Mouse (Mus musculus): ENCODE data around the gene Mfap1a.

Mfap1a gene

DNA sequence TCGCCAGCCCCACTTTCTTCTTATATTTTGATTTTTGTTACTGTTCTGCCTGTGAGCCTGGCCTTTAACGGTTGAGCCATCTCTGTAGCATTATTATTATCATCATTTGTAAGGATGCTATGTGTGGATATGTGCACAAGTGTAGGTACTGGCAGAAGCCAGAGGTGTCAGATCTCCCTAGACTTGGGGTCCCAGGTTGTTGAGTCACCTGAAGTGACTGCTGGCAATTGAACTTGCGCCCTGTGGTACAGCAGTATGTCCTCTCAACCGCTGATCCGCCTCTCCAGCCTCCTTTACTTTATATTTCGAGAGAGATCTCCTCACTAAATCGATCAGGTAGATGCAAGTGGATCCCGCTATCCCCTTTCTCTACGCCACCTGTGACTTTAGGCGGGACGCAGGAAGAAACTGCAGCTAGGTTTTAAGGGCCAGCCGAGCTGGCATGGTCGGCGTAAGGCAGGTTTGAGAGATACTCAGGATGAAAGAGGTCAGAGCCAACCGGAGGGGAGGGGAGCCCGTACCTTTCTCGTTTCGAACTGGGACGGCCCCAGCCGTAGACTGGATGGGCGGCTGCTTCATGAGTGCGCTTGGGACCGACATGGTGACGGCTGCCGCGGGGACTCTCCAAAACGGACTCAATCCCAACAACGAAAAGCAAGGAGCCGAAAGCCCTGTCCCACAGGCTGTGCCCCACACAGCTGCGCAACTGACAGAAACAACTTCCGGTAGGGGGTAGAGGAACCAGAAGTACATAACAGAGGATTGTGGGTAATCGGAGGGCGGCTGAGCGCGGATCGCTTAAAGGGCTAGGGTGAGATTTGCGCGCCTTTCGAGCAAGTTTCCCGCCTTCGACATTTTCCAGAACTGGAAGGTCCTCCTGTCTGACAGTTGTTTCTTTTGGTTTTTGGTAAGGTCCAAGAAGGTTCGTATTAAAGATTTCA, at the start of gene Mfap1a, which contains the start of gene Wdr76:
Gene Mfap1a, minus strand, starts transcription at position 724 of the 941 bp plus-strand sequence.
Gene Wdr76, plus strand, starts transcription at position 782 of the 941 bp plus-strand sequence.
- whole genome bisulfite sequencing, result 3% methylated on average over 42 of the region's 42 CpGs

DNA sequence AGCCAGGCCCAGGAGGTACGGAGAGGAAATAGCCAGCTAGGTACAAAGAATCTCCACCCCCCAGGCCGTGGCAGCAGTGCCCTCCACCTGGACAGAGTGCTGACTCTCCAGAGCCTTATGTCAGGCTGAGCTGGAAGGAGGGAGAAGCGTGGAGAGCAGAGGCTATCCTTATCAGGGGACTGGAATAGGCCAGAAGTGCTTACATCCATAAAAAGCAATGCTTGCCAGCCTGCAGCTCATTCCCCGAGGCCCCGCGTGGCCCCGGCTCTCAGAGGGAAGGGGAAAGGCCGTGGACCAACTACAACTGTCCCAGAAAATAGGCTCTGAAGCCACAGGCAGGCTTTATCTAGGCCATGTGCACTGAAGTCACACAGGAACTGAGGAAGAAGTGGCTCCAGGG, 44.8 kb upstream of the Mfap1a start:
- 84% methylated on average over 8 of the region's 8 CpGs for WGBS

DNA sequence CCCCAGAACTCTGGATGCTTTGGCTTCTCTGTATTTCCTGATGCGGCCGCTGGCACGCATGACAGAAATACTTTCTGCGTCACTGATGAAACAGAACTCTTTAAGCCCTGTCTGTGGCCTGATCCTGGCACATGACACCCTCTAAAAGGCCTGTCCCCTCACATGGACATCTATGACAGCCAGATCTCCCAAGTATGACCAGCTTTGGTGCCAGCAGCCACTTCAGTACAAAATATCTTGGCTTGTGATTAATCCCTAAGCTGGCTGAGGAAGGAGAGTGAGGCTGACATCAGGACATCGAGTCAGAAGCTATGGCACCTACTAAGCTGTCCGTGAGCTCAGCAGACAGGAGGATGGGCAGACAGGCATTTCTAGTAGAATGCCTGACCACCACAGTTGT, 43.2 kb upstream of the Mfap1a start:
- WGBS, result 87% methylated on average over 6 of the region's 6 CpGs

DNA sequence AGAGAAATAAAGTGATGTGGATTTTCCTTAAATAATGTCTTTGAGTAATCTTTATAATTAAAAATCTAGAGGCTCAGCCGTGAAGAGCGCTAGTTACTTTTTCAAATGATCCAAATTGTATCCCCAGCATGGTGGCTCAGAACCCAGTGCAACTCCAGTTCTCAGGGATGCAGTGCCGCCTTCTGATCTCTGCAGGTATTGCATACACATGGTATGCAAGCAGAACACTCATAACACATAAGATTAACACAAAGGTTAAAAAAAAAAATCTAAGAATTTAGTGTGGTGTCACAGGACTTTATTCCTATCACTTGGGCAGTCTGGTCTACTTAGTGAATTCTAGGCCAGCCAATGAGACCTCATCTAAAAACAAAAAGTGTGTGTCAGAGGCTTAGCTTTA, 38.4 kb upstream of the Mfap1a start:
- 92% methylated on average over 3 of the region's 3 CpGs for WGBS

DNA sequence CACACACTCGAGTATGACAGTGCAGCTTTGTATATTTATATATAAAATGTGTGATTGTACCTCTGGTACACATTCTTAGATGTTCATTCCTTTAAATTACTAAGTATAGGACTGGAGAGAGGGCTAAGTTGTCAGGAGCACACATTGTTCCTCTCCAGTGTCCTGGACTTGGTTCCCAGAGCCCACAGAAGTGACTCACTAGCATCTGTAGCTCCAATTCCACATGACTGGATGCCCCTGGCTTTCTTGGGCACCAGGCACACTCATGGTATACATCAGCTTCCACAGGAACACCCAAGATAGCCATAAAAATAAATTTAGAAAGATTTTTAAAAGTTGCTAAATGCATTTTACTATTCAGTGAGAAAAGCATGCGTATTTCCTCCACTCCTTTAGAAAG, 18.6 kb upstream of the Mfap1a start:
- WGBS, result 48% methylated on average over 2 of the region's 2 CpGs

DNA sequence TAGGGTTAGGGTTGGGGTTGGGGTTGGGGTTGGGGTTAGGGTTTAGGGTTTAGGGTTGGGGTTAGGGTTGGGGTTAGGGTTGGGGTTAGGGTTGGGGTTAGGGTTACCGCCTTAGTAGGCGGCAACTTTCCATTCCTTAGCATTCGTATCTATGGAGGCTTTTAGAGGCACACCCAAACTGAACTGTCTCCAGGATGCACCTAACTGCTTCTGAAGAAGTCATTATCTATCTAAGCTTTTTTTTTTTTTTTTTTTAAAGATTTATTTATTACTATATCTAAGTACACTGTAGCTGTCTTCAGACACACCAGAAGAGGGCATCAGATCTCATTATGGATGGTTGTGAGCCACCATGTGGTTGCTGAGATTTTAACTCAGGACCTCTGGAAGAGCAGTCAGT, 16.4 kb upstream of the Mfap1a start:
- WGBS, result 98% methylated on average over 3 of the region's 3 CpGs

DNA sequence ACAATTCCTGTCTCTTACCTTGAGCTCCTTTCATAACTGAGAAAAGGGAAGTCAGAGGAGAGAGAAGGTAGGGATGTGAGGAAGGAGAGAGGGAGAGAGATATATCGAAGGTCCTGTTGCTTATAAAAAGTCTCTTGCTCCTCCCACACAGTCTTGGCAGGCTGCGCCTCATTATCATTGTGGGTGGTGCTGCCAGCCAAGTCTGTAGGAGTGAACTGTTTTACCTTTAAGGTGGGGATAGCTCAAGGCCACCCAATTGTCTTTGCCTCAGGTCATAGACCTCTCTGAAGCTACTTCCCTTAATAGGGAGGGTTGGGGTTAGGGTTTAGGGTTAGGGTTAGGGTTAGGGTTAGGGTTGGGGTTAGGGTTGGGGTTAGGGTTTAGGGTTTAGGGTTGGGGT, 15.5 kb upstream of the Mfap1a start:
- WGBS, result 38% methylated on average over 2 of the region's 2 CpGs

DNA sequence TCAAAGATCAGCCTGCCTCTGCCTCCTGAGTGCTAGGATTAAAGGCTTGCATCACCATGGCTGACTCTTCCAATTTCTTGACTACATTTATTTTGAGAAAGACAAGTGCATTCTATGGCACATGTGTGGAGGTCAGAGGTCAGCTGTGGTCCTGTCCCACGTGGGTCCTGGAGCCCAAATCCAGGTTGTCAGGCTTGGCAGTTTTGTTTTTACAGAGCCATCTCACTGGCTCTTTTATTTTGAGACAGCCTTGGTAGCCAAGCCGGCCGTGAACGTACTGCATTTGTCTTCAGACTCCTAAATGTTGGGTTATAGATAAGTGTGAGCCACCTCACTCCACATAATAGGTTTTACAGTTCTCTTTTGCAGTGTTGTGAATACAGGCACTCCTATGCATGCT, 12.2 kb upstream of the Mfap1a start:
- WGBS, result 88% methylated on average over 4 of the region's 4 CpGs

DNA sequence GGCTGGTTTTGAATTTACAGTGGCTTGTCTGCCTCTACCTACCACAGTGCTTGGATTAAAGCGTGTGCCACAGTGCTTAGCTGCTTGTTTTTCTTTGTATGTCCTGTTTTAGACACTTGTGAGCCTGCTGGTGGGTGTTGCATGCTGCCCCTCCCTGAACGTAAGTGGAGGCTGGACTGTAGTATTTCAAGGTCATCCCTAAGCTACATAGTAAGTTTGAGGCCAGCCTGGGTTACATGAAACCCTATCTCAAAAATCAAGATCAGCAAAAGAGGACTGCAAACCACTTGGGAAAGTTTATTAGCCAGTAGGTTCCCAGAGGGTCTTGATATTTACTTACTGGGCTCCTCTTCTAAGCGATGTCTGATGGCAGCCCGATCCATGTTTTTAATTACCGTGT, 11.6 kb upstream of the Mfap1a start:
- 89% methylated on average over 5 of the region's 5 CpGs for WGBS

DNA sequence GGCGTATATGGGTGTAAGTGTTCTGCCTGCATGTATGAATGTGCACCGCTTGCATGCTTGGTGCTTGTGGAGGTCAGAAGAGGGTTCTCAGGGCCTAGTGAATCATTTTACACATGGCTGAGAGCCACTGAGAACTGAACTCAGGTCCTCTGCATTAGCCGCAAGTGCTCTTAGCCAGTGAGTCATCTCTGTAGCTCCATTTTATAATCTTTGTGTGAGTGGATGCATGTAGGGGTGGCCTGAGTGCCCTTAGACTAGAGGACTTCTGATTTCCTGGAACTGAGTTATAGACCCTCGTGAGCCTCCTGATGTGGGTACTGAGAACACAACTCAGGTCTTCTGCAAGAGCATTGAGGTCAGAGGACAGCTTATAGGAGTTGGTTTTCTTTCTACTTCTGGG, 7.7 kb upstream of the Mfap1a start:
- 96% methylated on average over 4 of the region's 4 CpGs for whole genome bisulfite sequencing

DNA sequence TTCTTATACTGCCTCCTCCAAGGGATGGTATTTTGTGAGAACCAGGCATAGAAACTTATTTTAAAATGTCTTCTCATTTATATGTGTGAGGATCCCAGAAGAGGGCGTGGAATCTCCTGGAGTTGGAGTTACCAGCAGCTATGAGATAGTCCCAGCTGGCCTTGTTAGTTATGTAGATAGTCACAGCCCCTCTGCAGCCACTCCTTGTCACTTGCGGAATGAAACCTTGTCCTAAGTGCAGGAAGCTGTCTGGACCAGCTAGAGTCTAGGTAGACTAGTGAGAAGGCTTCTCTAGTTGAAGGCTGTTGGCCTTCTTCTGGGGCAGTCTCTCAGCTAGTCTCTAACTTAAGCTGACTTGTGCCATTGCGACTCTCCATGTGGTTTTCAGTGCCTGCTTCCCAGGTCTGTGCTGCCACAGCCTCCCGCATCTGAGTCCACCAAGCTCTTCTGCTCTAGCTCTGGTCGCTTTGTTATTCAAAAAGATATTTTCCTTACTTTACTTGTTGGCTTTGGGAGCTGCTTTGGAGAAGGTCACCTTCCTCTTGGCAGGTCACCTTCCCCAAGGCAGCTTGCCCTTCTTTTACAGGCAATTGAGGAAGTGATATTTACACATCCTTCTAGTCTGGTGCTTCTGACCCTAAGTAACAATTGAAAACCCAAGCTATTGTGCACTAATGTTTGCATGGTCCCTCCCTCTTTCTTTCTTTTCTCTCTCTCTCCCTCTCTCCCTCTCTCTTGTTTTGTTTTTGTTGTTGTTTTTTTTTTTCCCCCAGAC, 6.7 kb upstream of the Mfap1a start:
- WGBS, result 90% methylated on average over 5 of the region's 5 CpGs

DNA sequence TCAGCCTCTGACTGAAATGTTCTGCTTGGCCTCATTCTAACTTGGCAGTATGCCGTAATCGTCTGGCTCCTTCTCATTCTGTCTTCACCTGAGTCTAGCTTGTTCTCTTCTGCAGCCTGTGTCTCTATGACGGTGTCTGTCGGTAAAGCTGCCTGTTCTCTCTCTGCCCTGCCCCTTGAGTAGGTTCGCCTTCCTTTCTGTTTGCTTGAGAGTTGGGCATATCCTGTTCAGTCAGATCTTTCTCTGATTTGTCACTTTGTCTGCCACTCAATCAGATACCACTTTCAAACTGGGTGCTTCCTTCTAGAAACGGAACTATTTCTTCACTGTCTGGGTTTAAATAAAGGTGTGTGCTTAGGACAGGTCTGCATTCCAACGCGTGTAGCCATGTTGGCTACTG, 4.9 kb upstream of the Mfap1a start:
- 90% methylated on average over 8 of the region's 8 CpGs for WGBS

DNA sequence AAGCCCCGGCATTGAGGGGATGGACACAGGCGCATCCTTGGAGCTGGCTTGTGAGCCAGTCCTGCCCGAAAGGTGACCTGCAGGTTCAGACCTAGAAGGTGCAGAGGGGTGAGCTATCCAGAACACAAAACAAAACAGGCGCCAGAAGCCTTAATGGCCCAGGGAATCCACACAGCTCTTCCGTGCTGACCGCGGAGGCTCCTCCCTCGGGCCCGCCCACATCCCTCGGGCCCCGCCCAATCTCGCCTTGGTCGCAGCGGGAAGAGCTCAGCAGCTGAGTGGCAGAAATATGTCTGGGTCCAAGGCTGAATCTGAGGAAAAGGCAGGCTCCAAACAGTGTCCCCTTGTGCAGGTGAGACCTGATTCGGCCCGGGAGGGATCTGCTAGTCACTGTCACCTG, 3.1 kb upstream of the Mfap1a start:
- WGBS, result 22% methylated on average over 16 of the region's 16 CpGs

DNA sequence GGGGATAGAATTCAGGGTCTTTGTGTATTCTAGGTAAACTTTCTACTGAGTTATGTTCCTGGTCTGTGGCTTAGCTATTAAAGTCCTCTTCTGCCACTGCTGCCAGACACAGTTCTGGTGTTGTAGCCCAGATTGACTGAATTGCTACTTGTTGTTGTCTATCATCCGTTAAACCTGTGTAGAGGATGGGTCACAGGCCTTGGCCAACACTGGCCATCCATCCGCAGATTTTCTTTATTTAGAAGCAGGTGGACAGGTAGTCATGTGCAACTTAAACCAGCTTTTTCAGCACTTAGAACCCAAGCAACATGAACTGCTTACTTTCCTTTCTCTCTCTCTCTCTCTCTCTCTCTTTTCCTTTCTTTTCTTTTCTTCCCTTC, 1.5 kb upstream of the Mfap1a start:
- 79% methylated on average over 2 of the region's 2 CpGs for WGBS

DNA sequence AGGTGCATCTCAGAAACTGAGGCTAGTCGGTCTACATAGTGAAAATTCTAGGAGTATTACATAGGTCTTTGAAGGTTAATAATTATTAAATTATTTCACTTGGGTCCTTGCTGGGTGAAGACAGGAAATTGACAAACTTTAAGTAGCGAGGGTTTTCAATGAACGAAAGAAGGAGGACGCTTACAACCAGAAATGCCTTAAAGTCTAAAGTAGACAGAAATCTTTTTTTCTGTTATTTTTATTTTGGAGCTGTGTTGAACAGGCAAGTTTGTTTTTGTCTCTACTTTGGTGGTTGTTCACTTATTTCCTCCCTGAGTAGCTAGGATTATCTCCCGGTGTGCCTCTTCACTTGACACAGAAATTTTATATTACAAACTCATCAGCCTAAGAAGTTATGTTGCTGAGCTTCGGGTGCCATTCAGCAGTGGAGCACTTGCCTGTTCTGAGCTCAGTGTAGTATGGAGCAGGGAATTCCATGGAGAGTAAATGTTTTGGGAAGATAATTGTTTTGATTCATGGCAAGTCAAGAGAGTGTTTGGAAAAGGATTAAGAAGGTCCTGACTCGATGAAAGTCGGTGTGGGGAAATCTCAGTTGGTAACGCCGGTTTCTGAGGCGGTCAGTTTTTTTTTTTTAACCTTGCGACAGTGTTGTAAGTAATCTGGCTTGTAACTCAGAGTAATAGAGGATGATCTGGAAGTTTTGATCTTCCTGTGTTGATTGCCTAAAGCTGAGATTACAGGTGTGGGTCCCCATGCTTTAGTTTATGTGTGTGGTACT, 897 bp upstream of the Mfap1a start:
- 9% methylated on average over 12 of the region's 12 CpGs for WGBS

DNA sequence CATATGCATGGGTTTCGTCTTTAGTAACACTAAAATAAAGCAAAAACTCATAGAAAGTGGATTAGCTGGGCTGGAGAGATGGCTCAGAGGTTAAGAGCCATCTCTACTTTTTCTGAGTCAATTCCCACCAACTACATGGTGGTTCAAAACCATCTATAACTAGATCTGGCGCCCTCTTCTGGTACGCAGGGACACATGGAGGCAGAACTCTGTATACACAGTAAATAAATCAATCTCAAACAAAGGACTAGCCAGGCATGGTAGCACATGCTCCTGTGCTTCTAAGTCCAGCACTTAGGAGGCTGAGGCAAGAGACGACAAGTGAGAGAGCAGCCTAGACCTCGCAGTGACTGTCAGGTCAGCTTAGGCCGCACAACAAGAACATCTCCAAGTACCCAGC, 4.9 kb downstream of the Mfap1a start:
- WGBS, result 93% methylated on average over 3 of the region's 6 CpGs

DNA sequence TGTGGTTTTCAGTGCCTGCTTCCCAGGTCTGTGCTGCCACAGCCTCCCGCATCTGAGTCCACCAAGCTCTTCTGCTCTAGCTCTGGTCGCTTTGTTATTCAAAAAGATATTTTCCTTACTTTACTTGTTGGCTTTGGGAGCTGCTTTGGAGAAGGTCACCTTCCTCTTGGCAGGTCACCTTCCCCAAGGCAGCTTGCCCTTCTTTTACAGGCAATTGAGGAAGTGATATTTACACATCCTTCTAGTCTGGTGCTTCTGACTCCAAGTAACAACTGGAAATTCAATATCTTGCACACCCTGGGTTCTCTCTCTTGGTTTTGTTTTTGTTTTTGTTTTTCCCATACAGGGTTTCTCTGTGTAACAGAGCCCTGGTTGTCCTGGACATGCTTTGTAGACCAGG, 22.1 kb downstream of the Mfap1a start:
- WGBS, result 87% methylated on average over 2 of the region's 2 CpGs

DNA sequence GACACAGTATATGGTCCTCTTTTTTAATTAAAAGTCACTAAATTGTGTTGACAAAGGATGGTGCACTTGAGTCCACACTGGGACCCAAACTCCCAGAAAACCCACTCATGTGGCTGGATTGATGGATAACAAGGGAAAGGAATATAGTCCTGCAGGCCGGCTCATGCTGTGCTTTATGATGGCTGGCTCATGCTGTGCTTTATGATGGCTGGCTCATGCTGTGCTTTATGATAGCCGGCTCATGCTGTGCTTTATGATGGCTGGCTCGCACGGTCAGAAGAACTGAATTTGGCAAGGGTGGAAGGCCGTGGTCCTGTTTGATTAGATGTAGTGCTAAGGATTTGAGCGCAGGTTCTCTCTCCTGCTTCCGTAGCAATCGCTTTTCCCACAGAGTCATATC, 22.9 kb downstream of the Mfap1a start:
- WGBS, result 65% methylated on average over 8 of the region's 8 CpGs

DNA sequence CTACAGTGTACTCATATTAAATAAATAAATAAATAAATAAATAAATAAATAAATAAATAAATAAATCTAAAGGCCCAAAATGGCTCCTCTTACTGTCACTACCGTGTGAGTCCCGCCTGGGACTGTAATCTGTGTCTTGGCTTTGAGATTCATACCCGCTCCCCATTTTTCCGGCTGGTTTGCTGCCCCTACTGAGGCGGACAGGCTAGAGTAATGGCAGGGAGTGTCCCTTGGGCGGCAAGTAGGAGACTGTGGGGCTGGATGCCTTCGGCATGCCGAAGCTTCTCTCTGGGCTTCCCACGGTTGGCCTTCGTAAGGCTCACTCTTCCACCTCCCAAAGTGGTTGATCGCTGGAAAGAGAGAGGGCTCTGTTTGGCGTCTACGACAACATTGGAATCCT, 25.5 kb downstream of the Mfap1a start:
- WGBS, result 89% methylated on average over 13 of the region's 13 CpGs

DNA sequence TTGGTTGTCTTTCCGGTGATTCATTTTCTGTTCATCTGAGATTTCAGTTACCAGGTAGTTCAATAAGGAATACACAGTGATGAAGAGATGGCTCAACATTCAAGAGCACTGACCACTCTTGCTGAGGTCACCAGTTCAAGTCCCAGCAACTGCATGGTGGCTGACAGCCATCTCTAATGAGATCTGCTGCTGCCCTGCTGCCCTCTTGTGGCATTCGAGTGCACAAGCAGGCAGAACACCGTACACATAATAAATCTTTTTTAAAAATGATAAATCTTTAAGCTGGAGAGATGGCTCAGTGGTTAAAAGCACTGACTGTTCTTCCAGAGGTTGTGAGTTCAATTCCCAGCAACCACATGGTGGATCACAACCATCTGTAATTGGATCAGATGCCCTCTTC, 26.0 kb downstream of the Mfap1a start:
- 57% methylated on average over 3 of the region's 3 CpGs for WGBS

DNA sequence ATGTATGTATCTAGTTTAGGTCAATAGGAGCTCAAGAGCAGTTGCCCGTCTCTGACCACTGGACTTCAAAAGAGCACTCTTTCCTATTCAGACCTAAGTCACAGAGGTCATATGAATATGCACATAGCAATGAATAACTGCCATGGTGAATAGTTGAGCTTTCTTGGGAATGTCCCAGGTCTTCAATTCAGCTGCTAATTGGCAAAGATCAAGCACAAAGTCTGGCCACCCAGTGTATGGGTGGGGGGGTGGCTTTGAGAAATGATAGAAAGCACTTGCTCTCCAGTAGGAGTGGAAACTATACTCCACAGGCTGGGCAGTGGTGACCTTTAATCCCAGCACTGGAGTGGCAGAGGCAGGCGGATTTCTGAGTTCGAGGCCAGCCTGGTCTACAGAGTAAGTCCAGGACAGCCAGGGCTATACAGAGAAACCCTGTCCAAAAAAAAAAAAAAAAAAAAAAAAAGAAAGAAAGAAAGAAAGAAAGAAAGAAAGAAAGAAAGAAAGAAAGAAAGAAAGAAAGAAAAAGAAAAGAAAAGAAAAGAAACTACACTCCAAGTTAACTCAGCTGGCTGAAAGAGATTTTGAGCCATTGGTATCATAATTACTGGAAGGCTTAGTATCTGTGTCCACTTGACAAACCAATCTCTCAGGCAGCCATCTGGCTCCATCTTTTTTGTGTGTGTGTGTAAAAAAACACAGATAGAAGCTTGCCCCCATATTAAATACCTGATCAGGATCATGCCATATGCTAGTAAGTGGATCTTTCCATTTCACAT, 28.8 kb downstream of the Mfap1a start:
- 84% methylated on average over 3 of the region's 3 CpGs for WGBS
